Mouse (Mus musculus): ENCODE results near the gene Slc22a14. TPM values are rescaled to one million over a fixed set of nuclear protein-coding genes. Genes with fewer than 3 reads are reported as not detected.

The Slc22a14 gene
- total and polyA plus RNA-seq, 3 experiments, result not detected

DNA sequence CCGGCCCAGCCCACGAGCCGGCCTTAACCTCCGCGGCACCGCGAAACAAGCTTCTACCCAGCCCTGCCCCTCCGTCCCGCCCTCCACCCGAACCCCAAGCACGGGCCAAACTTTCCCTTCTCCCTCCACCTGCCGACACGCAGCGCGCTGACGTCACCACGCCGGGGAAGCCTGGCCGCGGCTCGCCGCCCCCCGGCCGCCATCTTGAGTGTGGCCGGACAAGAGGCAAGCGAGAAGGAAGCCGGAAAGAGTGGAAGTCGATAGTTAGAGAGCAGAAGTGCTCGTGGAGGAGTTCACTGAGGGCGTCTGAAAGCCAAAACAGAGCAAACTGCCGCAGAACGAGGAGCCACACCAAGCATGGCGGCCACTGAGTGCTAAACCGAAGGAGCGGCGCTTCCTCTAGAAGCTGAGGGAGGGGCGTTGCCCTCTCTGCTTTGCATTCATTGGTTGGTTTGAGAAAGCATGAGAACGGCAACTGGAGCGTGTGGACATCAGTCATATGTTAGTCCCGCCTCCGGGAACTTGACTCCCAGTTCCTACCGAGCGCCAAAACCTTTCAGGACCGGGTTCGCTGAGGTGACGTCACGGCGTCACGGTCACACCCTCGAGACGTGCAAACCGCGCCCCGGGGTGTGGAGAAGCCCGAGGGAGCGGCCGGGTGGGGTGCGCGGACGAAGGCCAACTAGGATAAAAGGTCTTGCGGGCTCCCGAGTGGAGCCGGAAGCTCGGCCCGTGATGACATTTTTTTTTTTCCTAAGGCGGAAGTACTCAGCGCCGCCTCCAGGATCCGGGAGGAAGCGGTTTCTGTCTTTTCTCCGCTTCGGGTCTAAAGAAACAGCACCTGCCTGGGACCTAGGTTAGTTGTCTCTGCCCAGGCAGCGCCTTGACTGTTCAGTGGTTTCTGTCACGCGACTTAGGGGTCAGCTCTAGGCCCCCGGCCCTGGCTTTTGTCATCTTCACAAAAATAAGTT lies 42.8 kb downstream of the Slc22a14 start, which contains the start of gene Oxsr1 (continued):
- TF ChIP-seq POLR2AphosphoS5 (IDR thresholded peaks at IDR 0.05; ENCODE audit: borderline replicate concordance, low read depth, low read length), result no peak
- peak; percentile 46 for TF ChIP-seq TCF12 (IDR thresholded peaks at IDR 0.05; ENCODE audit: low read depth, low read length)
- TF ChIP-seq ZKSCAN1 (IDR thresholded peaks at IDR 0.05; ENCODE audit: low read depth, low read length), result no peak; the same call in 1 of the 2 replicates
- TF ChIP-seq ZNF384 (IDR thresholded peaks at IDR 0.05; ENCODE audit: low read depth, low read length), result peak; percentile 97
- peak; percentile 66; the same call in 1 of the 2 replicates for TF ChIP-seq KAT2A (conservative IDR thresholded peaks at IDR 0.05; ENCODE audit: low read depth, low read length)
- peak in 1 of 2 experiments; percentile 45; a peak in 1 of 4 replicates for TF ChIP-seq EP300 (IDR thresholded peaks at IDR 0.05; ENCODE audit: low read depth in 1 of 2, low read length in 2 of 2)
- no peak for TF ChIP-seq CHD1 (IDR thresholded peaks at IDR 0.05; ENCODE audit: low read depth, low read length)
- TF ChIP-seq RCOR1 (IDR thresholded peaks at IDR 0.05; ENCODE audit: low read depth, low read length), result peak; percentile 74
- TF ChIP-seq NRF1 (IDR thresholded peaks at IDR 0.05; ENCODE audit: insufficient read depth, low read depth, low read length, poor library complexity, severe bottlenecking), result peak; percentile 53
- TF ChIP-seq SIN3A (IDR thresholded peaks at IDR 0.05; ENCODE audit: low read length), result peak; percentile 91
- TF ChIP-seq TAL1 (IDR thresholded peaks at IDR 0.05; ENCODE audit: low read length), result no peak
- TF ChIP-seq RAD21 (IDR thresholded peaks at IDR 0.05; ENCODE audit: low read depth, low read length), result no peak
- no peak for TF ChIP-seq SMC3 (IDR thresholded peaks at IDR 0.05; ENCODE audit: low read depth, low read length)
- TF ChIP-seq ETS1 (IDR thresholded peaks at IDR 0.05; ENCODE audit: low read depth, low read length), result peak; percentile 84
- peak; percentile 43; the same call in 1 of the 2 replicates for TF ChIP-seq POLR2AphosphoS2 (IDR thresholded peaks at IDR 0.05; ENCODE audit: low read length)
- TF ChIP-seq USF1 (IDR thresholded peaks at IDR 0.05; ENCODE audit: low read depth, low read length), result peak; percentile 34; the same call in 1 of the 2 replicates
- peak; percentile 30; the same call in 1 of the 2 replicates for TF ChIP-seq TBP (IDR thresholded peaks at IDR 0.05; ENCODE audit: low read depth, low read length)
- peak; percentile 79 to 90 for TF ChIP-seq POLR2A (IDR thresholded peaks at IDR 0.05; ENCODE audit: control insufficient read depth in 1 of 2, insufficient read depth in 1 of 2, low read depth in 1 of 2, low read length in 2 of 2, poor library complexity in 1 of 2)
- TF ChIP-seq NELFE (IDR thresholded peaks at IDR 0.05; ENCODE audit: low read depth, low read length), result peak; percentile 83
- TF ChIP-seq GABPA (IDR thresholded peaks at IDR 0.05; ENCODE audit: low read depth, low read length), result no peak
- no peak for TF ChIP-seq USF2 (IDR thresholded peaks at IDR 0.05; ENCODE audit: borderline replicate concordance in 1 of 2, insufficient read depth in 1 of 2, low read depth in 1 of 2, low read length in 2 of 2)
- no peak for TF ChIP-seq MYB (IDR thresholded peaks at IDR 0.05; ENCODE audit: low read depth, low read length)
- TF ChIP-seq ZC3H11A (IDR thresholded peaks at IDR 0.05; ENCODE audit: low read depth, low read length), result no peak
- no peak for TF ChIP-seq MAFK (IDR thresholded peaks at IDR 0.05; ENCODE audit: borderline replicate concordance, low read depth, low read length)
